Mouse (Mus musculus): ENCODE results near the gene Cntn5.

The Cntn5 gene

GRCm38 (mm10) chr9:10904616-10905363 is at the start of gene Cntn5:
TSS of gene Cntn5 (minus strand) at chr9:10904775.
- DNase-seq = peak; percentile 69 to 80

GRCm38 (mm10) chr9:10950470-10950869 is 45.9 kb upstream of the Cntn5 start:
- no peak for DNase-seq

- DNase-seq = peak; percentile 86 to 92
These were observed 5.0 kb upstream of the Cntn5 start for GRCm38 (mm10) chr9:10909573-10909972.

- peak; percentile 23 to 42 for DNase-seq
These were observed 1.1 kb upstream of the Cntn5 start for GRCm38 (mm10) chr9:10905696-10906095.

GRCm38 (mm10) chr9:10879758-10880157 is 24.8 kb downstream of the Cntn5 start:
- DNase-seq = no peak

GRCm38 (mm10) chr9:10873881-10874280 is 30.7 kb downstream of the Cntn5 start:
- DNase-seq = no peak

GRCm38 (mm10) chr9:10856204-10856892 is 48.2 kb downstream of the Cntn5 start:
- DNase-seq = peak; percentile 2 to 4

- DNase-seq = no peak
These were observed 87.9 kb downstream of the Cntn5 start for GRCm38 (mm10) chr9:10816711-10817110.

GRCm38 (mm10) chr9:10797158-10797557 is 107.4 kb downstream of the Cntn5 start:
- no peak for DNase-seq

GRCm38 (mm10) chr9:10795102-10795501 is 109.5 kb downstream of the Cntn5 start:
- no peak for DNase-seq

- DNase-seq = no peak
These were observed 172.7 kb downstream of the Cntn5 start for GRCm38 (mm10) chr9:10731878-10732277.

GRCm38 (mm10) chr9:10724191-10724590 is 180.4 kb downstream of the Cntn5 start:
- DNase-seq = no peak

- no peak for DNase-seq
These were observed 182.5 kb downstream of the Cntn5 start for GRCm38 (mm10) chr9:10722121-10722520.

GRCm38 (mm10) chr9:10718986-10719385 is 185.6 kb downstream of the Cntn5 start:
- peak; percentile 12 to 43 for DNase-seq

- DNase-seq = no peak
These were observed 190.9 kb downstream of the Cntn5 start for GRCm38 (mm10) chr9:10713641-10714040.

- no peak for DNase-seq
These were observed 222.9 kb downstream of the Cntn5 start for GRCm38 (mm10) chr9:10681646-10682045.

- DNase-seq = no peak
These were observed 223.4 kb downstream of the Cntn5 start for GRCm38 (mm10) chr9:10681181-10681580.

GRCm38 (mm10) chr9:10668676-10669075 is 235.9 kb downstream of the Cntn5 start:
- no peak for DNase-seq

- DNase-seq = no peak
These were observed 237.1 kb downstream of the Cntn5 start for GRCm38 (mm10) chr9:10667438-10667837.

GRCm38 (mm10) chr9:10665756-10666155 is 238.8 kb downstream of the Cntn5 start:
- peak; percentile 30 to 40 for DNase-seq

- DNase-seq = peak; percentile 75 to 78
These were observed 241.5 kb downstream of the Cntn5 start for GRCm38 (mm10) chr9:10663101-10663500.

GRCm38 (mm10) chr9:10659478-10659877 is 245.1 kb downstream of the Cntn5 start:
- no peak for DNase-seq

GRCm38 (mm10) chr9:10658086-10658485 is 246.5 kb downstream of the Cntn5 start:
- DNase-seq = no peak

GRCm38 (mm10) chr9:10657144-10657748 is 247.3 kb downstream of the Cntn5 start:
- no peak for DNase-seq
